Mouse (Mus musculus) liver, adult 2 months (tissue): Measurements from ENCODE around the gene Mta2.

ENCODE experiments used
- CTCF ChIP-seq: fragments of 200-500 bp; IDR thresholded peaks from 2 replicates; pipeline ENCODE4 v1.5.1; 2011; ENCODE audit warnings: low read depth, low read length, control low read depth
- POLR2A ChIP-seq: fragments of 200-500 bp; IDR thresholded peaks from 2 replicates; pipeline ENCODE4 v1.6.1; 2011; ENCODE audit warnings: low read length, control low read depth; ENCODE audit not compliant: insufficient read depth; ENCODE audit errors: extremely low read depth

- no peak for TF ChIP-seq POLR2A
- TF ChIP-seq CTCF, result no peak
These were observed 27.5 kb upstream of the Mta2 start for GRCm38 (mm10) chr19:8914212-8914611.
